11 mouse cellular contexts compared by ENCODE assay signal in the genomic region with DNA sequence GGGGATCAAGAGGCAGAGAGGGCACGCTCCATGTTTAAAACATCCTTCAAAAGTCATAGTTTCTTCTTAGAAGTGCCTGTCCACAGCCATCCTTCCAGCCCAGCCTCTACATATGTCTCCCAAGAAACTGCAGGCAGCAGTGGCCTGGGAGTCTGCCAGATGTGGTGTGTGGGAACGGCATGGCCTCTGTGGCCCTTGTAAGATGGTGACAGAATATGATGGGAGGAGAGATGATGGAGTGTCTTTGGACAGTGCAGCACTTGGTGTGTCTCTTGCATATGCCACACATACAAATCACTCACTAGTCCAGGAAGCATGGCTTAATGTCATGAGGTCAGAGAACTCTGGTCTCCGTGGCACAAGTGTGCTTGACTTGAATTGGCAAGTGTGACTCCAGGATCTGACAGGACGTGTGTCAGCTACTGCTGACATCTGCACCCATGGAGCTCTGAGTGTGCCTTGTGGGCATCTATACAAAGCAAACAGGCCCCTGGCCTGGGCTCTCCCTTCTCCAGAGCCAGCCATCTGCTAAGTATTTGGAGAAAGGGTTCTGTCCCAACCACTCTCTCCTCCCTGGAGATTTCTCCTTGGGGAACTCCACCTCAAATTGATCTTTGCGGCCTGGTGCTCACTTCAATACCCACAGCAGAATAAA.
DNase-seq lines count a peak whose midpoint lies in the region; ATAC-seq and TF ChIP-seq lines count a peak whose summit lies in the region.
"Had no signal": no experiment of that assay in that cellular context is flagged by ENCODE, and none has a peak within 500 bp of the region (broad histone marks: within the 10 kb centered on the region; RNA-seq: fewer than 3 reads in every experiment).

No protein-coding gene starts in this region.

- no peak overlapping the region for H3K4me3 ChIP-seq in stomach, embryonic 15.5 days (replicated peaks)
- no peak overlapping the region for H3K4me3 ChIP-seq in stomach, postnatal 0 days (ENCODE audit: low read depth, low read length)
- H3K4me3 ChIP-seq in lung, embryonic 16.5 days (ENCODE audit: low read length) = no peak overlapping the region
- no peak overlapping the region for H3K4me3 ChIP-seq in intestine, embryonic 15.5 days (replicated peaks)

- no peaks in the 10 kb centered on the region for H3K27me3 ChIP-seq in stomach, embryonic 15.5 days (replicated peaks)
- H3K27me3 ChIP-seq in stomach, postnatal 0 days (ENCODE audit: control insufficient read depth, insufficient read depth, low read length) = no peaks in the 10 kb centered on the region
- H3K27me3 ChIP-seq in lung, embryonic 16.5 days (ENCODE audit: control insufficient read depth, insufficient read depth, low read depth, low read length) = no peaks in the 10 kb centered on the region
- no peaks in the 10 kb centered on the region for H3K27me3 ChIP-seq in intestine, embryonic 15.5 days (replicated peaks)

- H3K4me2 ChIP-seq in stomach, embryonic 15.5 days = no peak overlapping the region
- H3K4me2 ChIP-seq in stomach, postnatal 0 days (replicated peaks; ENCODE audit: low read depth) = no peak overlapping the region
- no peak overlapping the region for H3K4me2 ChIP-seq in lung, embryonic 16.5 days (ENCODE audit: low read depth, low read length)
- H3K4me2 ChIP-seq in intestine, embryonic 15.5 days (replicated peaks) = no peak overlapping the region

- H3K36me3 ChIP-seq in stomach, embryonic 15.5 days = no peaks in the 10 kb centered on the region
- no peaks in the 10 kb centered on the region for H3K36me3 ChIP-seq in stomach, postnatal 0 days (ENCODE audit: control insufficient read depth, insufficient read depth, low read length)
- H3K36me3 ChIP-seq in lung, embryonic 16.5 days (ENCODE audit: control insufficient read depth, insufficient read depth, low read length) = no peaks in the 10 kb centered on the region
- no peaks in the 10 kb centered on the region for H3K36me3 ChIP-seq in intestine, embryonic 15.5 days
- H3K36me3 ChIP-seq: G1E had no signal

- peak; percentile 35; the same call in 1 of the 2 replicates for ATAC-seq in stomach, embryonic 15.5 days (ENCODE audit: insufficient read depth, low FRiP score, low read depth)
- no peak for ATAC-seq in stomach, postnatal 0 days (ENCODE audit: low FRiP score, low TSS enrichment)
- peak; percentile 67 for ATAC-seq in lung, embryonic 16.5 days (ENCODE audit: low read depth)
- ATAC-seq in intestine, embryonic 15.5 days = no peak
- no peak for ATAC-seq in granulocyte monocyte progenitor cell, adult 5-6 weeks (replicated peaks; ENCODE audit: poor library complexity, severe bottlenecking)

- no peaks in the 10 kb centered on the region for H3K9me3 ChIP-seq in stomach, embryonic 15.5 days
- H3K9me3 ChIP-seq in stomach, postnatal 0 days (ENCODE audit: control insufficient read depth, low read length) = no peaks in the 10 kb centered on the region
- H3K9me3 ChIP-seq in lung, embryonic 16.5 days (ENCODE audit: control insufficient read depth, low read length) = no peaks in the 10 kb centered on the region
- H3K9me3 ChIP-seq in intestine, embryonic 15.5 days = no peaks in the 10 kb centered on the region

- H3K4me1 ChIP-seq in stomach, embryonic 15.5 days = peaks cover 4% of the 10 kb centered on the region; the same call in 1 of the 2 replicates
- no peaks in the 10 kb centered on the region for H3K4me1 ChIP-seq in stomach, postnatal 0 days (replicated peaks; ENCODE audit: control insufficient read depth, insufficient read depth)
- peaks cover 7% of the 10 kb centered on the region for H3K4me1 ChIP-seq in lung, embryonic 16.5 days (replicated peaks; ENCODE audit: control insufficient read depth, insufficient read depth, low read length)
- 0 out of 2 replicates have a peak, but pooled peaks cover 5% of the 10 kb centered on the region for H3K4me1 ChIP-seq in intestine, embryonic 15.5 days (replicated peaks)

- no peak for TF ChIP-seq EP300 in stomach, postnatal 0 days (optimal IDR thresholded peaks at IDR 0.05)

- 70% methylated on average over 5 of the region's 5 CpGs for WGBS in stomach, embryonic 15.5 days
- 66% methylated on average over 5 of the region's 5 CpGs for whole genome bisulfite sequencing in stomach, postnatal 0 days
- 44% methylated on average over 5 of the region's 5 CpGs for WGBS in lung, embryonic 16.5 days
- 69% methylated on average over 5 of the region's 5 CpGs for WGBS in intestine, embryonic 15.5 days

- DNase-seq in cerebellum, postnatal 10 days = peak; percentile 74 to 76
- DNase-seq in cerebellum, adult 11-12 months = no peak
- DNase-seq in stomach, postnatal 0 days (ENCODE audit: low spot score) = no peak
- no peak for DNase-seq in layer of hippocampus, adult 8-10 months (ENCODE audit: low spot score in 2 of 2)
- DNase-seq: B cell, adult 2 months; kidney, adult 8-10 months had no signal

- no peak overlapping the region for H3K27ac ChIP-seq in stomach, embryonic 15.5 days
- H3K27ac ChIP-seq in stomach, postnatal 0 days (replicated peaks) = no peak overlapping the region
- H3K27ac ChIP-seq in lung, embryonic 16.5 days (ENCODE audit: low read length) = no peak overlapping the region
- no peak overlapping the region for H3K27ac ChIP-seq in intestine, embryonic 15.5 days

- H3K9ac ChIP-seq in stomach, embryonic 15.5 days = no peak overlapping the region
- H3K9ac ChIP-seq in stomach, postnatal 0 days (ENCODE audit: low read length) = no peak overlapping the region
- H3K9ac ChIP-seq in lung, embryonic 16.5 days (ENCODE audit: low read length) = no peak overlapping the region
- no peak overlapping the region for H3K9ac ChIP-seq in intestine, embryonic 15.5 days

- TF ChIP-seq CTCF in stomach, postnatal 0 days (IDR thresholded peaks at IDR 0.05; ENCODE audit: low read depth) = no peak

Comparison
In these comparisons a context has a peak if more than half of its experiments do, and no peak if none do; other contexts are left out.
1. DNase-seq: peak in cerebellum, postnatal 10 days (2 of 2); none in cerebellum, adult 11-12 months (single experiment), stomach, postnatal 0 days (single experiment) and layer of hippocampus, adult 8-10 months (0 of 2).
2. ATAC-seq: peak in stomach, embryonic 15.5 days (single experiment) and lung, embryonic 16.5 days (single experiment); none in stomach, postnatal 0 days (single experiment), intestine, embryonic 15.5 days (single experiment) and granulocyte monocyte progenitor cell, adult 5-6 weeks (single experiment).